Mouse (Mus musculus) forebrain, embryonic 11.5 days (tissue): Measurements from ENCODE around the gene U90926. TPM values are rescaled to one million over a fixed set of nuclear protein-coding genes. Genes with fewer than 3 reads are reported as not detected.
A peak's percentile ranks its signal among the peaks of the same experiment; 100 is the strongest.

Experiments used
- ATAC-seq: fragments of 200-750 bp; cut with Nextera tagmentation; replicated peaks from 2 replicates; pipeline ENCODE4 v1.8.0; 2017; ENCODE audit warnings: moderate TSS enrichment; ENCODE audit not compliant: low FRiP score
- DNase-seq: peaks from one replicate; pipeline ENCODE4 v3.0.0-alpha.2; 2017; ENCODE audit warnings: low spot score
- H3K27ac ChIP-seq: fragments of 300-500 bp; sonication (generic); 2 replicates; pipeline ENCODE4 v1.5.1; 2014; ENCODE audit warnings: low read depth, low read length
- H3K27me3 ChIP-seq: fragments of 300-500 bp; sonication (generic); 2 replicates; pipeline ENCODE4 v1.6.1; 2014; ENCODE audit warnings: mild to moderate bottlenecking, low read length, mixed read lengths; ENCODE audit not compliant: control insufficient read depth, insufficient read depth
- H3K36me3 ChIP-seq: fragments of 300-500 bp; sonication (generic); 2 replicates; pipeline ENCODE4 v1.6.1; 2014; ENCODE audit warnings: mild to moderate bottlenecking, low read length, moderate library complexity, mixed read lengths; ENCODE audit not compliant: control insufficient read depth, insufficient read depth
- H3K4me1 ChIP-seq: fragments of 300-500 bp; sonication (generic); replicated peaks from 2 replicates; pipeline ENCODE4 v1.6.1; 2014; ENCODE audit warnings: low read length, mixed read lengths; ENCODE audit not compliant: control insufficient read depth, insufficient read depth
- H3K4me2 ChIP-seq: fragments of 300-500 bp; sonication (generic); 2 replicates; pipeline ENCODE4 v1.6.1; 2014; ENCODE audit warnings: low read depth, mild to moderate bottlenecking, low read length, moderate library complexity, mixed read lengths; ENCODE audit not compliant: severe bottlenecking
- H3K4me3 ChIP-seq: fragments of 300-500 bp; sonication (generic); 2 replicates; pipeline ENCODE4 v1.5.1; 2014; ENCODE audit warnings: low read depth, low read length
- H3K9ac ChIP-seq: fragments of 300-500 bp; sonication (generic); 2 replicates; pipeline ENCODE4 v1.6.1; 2014; ENCODE audit warnings: low read length
- H3K9me3 ChIP-seq: fragments of 300-500 bp; sonication (generic); 2 replicates; pipeline ENCODE4 v1.6.1; 2016; ENCODE audit warnings: low read length, mixed read lengths; ENCODE audit not compliant: control insufficient read depth
- WGBS: fragments of 180-500 bp; shearing (Covaris S2); extraction: QIAGEN DNeasy Blood & Tissue Kit; methylation state at CpG from one replicate; pipeline ENCODE4 v1.1.7; 2014; 5-methylcytosine and 5-hydroxymethylcytosine counted together
- polyA plus RNA-seq: library from polyadenylated mRNA; unstranded; fragments of >200 nt; fragmentation: Nextera tagmentation; extraction: Ambion mirVana; gene quantifications from 2 replicates; pipeline ENCODE4 v1.2.1, GENCODE M21; 2014

The U90926 gene
- polyA plus RNA-seq, result not detected in 2 replicates

DNA sequence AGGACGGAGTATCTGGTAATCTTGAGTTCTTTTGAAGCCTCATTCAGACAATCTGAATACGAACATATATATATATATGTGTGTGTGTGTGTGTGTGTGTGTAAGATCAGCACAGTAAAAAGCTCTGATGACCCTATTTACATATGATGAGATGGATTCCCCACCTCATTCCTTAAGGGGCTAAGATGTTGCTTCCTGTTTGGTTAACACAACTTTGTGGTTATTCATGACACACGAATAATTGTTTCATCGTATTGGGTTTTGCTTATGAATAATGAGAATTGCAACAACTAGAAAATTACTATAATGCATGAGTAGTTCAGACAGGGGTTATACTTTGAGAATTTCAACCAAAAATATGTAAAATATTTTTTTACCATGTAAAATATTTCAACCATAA lies at the start of gene U90926:
Gene U90926 (minus strand): TSS at position 101 of the 400 bp plus-strand sequence.
- Histone ChIP-seq H3K27me3 (no peaks in the 10 kb centered on the region), H3K4me1 (no peaks in the 10 kb centered on the region), H3K9me3 (no peaks in the 10 kb centered on the region), H3K4me2 (no peak within 1 kb of the TSS), H3K9ac (no peak within 1 kb of the TSS), H3K4me3 (no peak within 1 kb of the TSS), H3K27ac (no peak within 1 kb of the TSS), H3K36me3 (no peaks in the 10 kb centered on the region)
- no peak for ATAC-seq
- 90% methylated on average over 4 of the region's 4 CpGs for WGBS
- no peak for DNase-seq

DNA sequence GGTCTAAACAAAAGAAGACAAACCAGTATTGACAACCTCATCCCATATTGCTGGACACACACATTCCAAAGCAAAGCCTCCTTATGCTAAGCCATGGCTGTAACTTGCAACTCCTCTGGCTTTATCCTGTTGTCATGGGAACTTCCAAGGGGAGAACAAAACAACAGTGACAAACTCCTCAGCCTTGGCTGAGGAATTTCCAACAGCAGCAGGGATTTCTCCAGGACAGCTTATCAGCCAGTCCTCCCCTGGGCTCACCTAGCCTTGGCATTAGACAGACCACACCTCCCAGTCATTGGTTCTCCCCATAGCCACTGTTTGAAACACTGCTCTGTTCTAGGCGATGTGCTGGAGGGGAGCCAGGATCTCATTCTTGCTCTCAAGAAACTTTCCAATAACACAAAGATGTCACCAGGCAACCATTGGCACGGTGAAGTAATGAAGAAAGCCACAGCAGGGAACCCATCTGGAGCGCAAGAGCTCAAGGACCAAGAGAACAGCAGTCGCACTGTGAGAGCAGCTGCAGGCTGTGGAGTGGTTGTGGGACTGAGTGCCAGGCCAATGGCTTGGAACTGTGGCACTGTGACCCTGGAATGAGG lies 48.7 kb upstream of the U90926 start:
- 11% methylated on average over 4 of the region's 4 CpGs for WGBS
- no peak overlapping the region for H3K27ac ChIP-seq
- peak; percentile 64 for DNase-seq

DNA sequence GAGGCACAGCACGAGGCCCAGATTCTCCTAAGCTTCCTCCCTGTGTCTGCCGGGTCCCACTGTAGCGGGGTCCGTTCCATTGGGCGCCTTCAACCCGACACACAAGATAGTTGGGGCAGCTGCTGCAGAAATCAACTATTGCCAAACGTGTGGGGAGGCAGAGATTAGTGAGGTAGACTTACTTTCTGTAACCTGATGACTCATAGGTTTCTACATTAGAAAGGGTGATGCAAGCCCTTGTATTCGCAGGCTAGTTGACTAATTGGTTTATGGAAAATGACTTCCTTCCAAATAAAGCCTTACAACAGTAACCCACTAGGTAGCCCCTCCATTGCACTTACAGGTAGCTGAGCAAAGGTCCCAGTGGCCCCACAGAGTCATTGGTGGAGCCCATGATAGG lies 47.4 kb upstream of the U90926 start:
- WGBS, result 92% methylated on average over 8 of the region's 8 CpGs
- Histone ChIP-seq H3K36me3 (no peaks in the 10 kb centered on the region), H3K4me2 (no peak overlapping the region), H3K9ac (no peak overlapping the region), H3K27me3 (no peaks in the 10 kb centered on the region), H3K27ac (no peak overlapping the region), H3K4me3 (no peak overlapping the region), H3K4me1 (peaks cover 4% of the 10 kb centered on the region; the same call in 1 of the 2 replicates), H3K9me3 (no peaks in the 10 kb centered on the region)
- DNase-seq (no peak), ATAC-seq (no peak)

More for the DNA sequence above, 48.7 kb upstream of the U90926 start:
- ATAC-seq, result peak; percentile 86
- Histone ChIP-seq H3K9me3 (no peaks in the 10 kb centered on the region), H3K36me3 (no peaks in the 10 kb centered on the region), H3K4me3 (no peak overlapping the region), H3K9ac (no peak overlapping the region), H3K27me3 (no peaks in the 10 kb centered on the region), H3K4me1 (peaks cover 4% of the 10 kb centered on the region; the same call in 1 of the 2 replicates), H3K4me2 (no peak overlapping the region)

DNA sequence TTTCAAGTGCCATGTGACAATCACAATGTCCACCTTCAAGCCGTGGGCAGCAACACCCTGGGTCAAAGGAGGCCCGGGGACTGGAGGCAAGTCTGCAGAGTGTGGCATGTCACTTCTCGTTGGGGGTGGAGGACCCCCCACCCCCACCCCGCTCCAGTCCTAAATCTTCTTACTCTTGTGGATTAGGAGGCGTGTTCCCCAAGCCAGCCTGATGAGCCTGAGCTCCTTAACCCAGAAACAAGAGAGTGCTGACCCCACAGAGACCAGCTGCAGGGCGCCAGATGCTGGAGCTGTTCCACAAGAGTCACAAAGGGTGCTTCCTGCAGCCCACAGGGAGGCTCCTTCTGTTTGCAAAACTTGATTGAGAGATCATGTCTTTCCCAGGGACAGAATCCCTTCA lies 41.0 kb upstream of the U90926 start, which contains the start of gene Ppef2:
Gene Ppef2 (minus strand): TSS at position 61 of the 400 bp plus-strand sequence.
- ATAC-seq (no peak), DNase-seq (no peak)
- H3K4me1 ChIP-seq, result peaks cover 3% of the 10 kb centered on the region; the same call in 1 of the 2 replicates
- WGBS, result 3% methylated on average over 6 of the region's 6 CpGs
- no peak within 1 kb of the TSS for H3K4me2 ChIP-seq
- H3K27me3 ChIP-seq, result no peaks in the 10 kb centered on the region
- no peak within 1 kb of the TSS for H3K9ac ChIP-seq
- no peaks in the 10 kb centered on the region for H3K36me3 ChIP-seq
- H3K4me3 ChIP-seq, result no peak within 1 kb of the TSS
- no peaks in the 10 kb centered on the region for H3K9me3 ChIP-seq
- H3K27ac ChIP-seq, result no peak within 1 kb of the TSS

DNA sequence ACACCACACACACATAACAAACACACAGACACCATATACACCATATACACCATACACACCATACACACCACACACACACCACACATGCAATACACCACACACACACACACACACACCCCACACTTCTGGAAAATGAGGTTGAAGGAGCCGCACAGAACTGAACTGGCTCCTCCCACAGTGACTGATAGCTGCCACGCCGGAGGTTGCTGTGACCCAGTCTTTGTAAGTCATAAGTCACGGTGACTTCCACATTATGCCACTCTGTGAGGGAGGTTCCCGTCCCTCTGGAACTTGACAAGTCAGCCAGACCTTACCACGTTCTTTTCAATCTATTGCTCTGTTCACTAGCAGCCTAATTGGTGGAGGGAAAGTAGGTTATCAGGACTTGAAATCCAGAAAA lies 39.3 kb upstream of the U90926 start:
- WGBS, result 79% methylated on average over 6 of the region's 6 CpGs
- Histone ChIP-seq H3K27me3 (no peaks in the 10 kb centered on the region), H3K4me3 (no peak overlapping the region), H3K36me3 (no peaks in the 10 kb centered on the region), H3K4me2 (no peak overlapping the region), H3K27ac (no peak overlapping the region), H3K9ac (no peak overlapping the region), H3K4me1 (peaks cover 3% of the 10 kb centered on the region; the same call in 1 of the 2 replicates), H3K9me3 (no peaks in the 10 kb centered on the region)
- no peak for ATAC-seq
- DNase-seq, result no peak

DNA sequence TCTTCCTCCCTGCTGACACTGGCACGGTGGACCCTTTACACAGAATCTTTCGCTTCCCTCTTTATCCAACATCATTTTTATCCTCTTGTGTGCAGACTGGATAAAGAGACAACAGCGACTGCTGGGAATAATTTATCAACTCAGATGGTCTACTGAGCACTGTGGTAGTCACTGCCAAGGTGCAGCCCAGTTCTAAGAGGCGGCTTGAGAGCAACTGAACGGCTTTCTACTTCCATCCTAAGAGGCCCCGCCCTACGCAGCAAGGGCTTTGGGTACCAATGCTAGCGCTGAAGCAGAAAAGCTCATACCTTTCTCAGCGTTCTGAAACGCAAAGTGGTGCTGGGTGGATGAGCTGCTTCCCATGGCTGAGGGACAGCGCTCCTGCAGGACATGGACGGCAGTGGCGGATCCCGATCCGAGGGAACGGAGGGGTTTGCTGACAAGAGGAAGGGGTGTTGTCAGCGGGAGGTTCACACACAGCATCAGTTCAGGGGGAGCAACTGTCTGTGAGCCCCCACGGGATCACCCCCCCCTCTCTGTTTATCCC lies 37.7 kb upstream of the U90926 start:
- Histone ChIP-seq H3K9me3 (no peaks in the 10 kb centered on the region), H3K9ac (no peak overlapping the region), H3K27me3 (no peaks in the 10 kb centered on the region), H3K4me1 (peaks cover 3% of the 10 kb centered on the region; the same call in 1 of the 2 replicates), H3K27ac (no peak overlapping the region), H3K4me2 (peak overlapping the region; percentile 20; the same call in 1 of the 2 replicates), H3K36me3 (no peaks in the 10 kb centered on the region), H3K4me3 (no peak overlapping the region)
- ATAC-seq, result peak; percentile 57
- WGBS, result 19% methylated on average over 16 of the region's 18 CpGs
- DNase-seq, result peak; percentile 63

DNA sequence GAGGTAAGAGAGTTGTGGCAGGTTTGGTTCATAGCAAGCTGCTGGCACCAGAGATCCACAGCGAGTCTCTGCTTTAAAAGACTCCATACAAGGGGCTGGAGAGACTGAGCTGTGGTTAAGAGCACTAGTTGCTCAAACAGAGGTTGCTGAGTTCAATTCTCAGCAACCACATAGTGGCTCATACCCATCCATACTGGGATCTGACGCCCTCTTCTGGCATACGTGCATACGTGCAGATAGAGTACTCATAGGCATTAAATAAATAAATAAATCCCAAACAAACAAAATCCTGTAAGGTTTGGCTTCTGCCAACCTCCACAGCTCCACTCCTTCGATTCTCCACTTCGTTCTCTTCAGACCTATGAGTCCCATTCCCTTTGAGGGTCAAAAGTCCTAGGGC lies 36.8 kb upstream of the U90926 start:
- H3K36me3 ChIP-seq, result no peaks in the 10 kb centered on the region
- DNase-seq, result no peak
- no peaks in the 10 kb centered on the region for H3K27me3 ChIP-seq
- H3K9ac ChIP-seq, result no peak overlapping the region
- WGBS, result 91% methylated on average over 6 of the region's 6 CpGs
- H3K4me2 ChIP-seq, result no peak overlapping the region
- no peak overlapping the region for H3K27ac ChIP-seq
- no peaks in the 10 kb centered on the region for H3K9me3 ChIP-seq
- peaks cover 3% of the 10 kb centered on the region; the same call in 1 of the 2 replicates for H3K4me1 ChIP-seq
- no peak overlapping the region for H3K4me3 ChIP-seq
- ATAC-seq, result no peak

DNA sequence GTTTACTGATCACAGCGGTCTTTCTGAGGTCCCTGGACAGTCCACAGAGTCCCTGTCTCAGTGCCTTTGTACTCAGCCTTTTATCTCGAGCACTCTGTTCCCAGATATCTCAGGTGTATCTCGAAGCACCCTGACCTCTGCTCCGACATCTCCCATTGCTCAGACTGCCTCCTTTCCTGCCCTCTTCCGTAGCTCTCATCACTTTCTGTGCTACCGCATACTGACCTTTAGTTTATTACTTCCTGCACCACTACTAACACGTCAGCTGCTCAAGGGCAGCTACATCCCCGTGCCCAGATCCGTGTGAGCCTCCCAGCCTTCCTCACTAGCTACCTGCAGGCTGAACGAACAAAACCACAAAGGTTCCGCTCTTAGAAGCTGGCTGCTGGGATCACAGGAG lies 33.4 kb upstream of the U90926 start:
- H3K9me3 ChIP-seq, result no peaks in the 10 kb centered on the region
- no peaks in the 10 kb centered on the region for H3K27me3 ChIP-seq
- 87% methylated on average over 11 of the region's 11 CpGs for WGBS
- H3K4me2 ChIP-seq, result no peak overlapping the region
- no peaks in the 10 kb centered on the region for H3K4me1 ChIP-seq
- DNase-seq (no peak), ATAC-seq (no peak)
- H3K9ac ChIP-seq, result no peak overlapping the region
- H3K27ac ChIP-seq, result no peak overlapping the region
- H3K4me3 ChIP-seq, result no peak overlapping the region
- H3K36me3 ChIP-seq, result no peaks in the 10 kb centered on the region

DNA sequence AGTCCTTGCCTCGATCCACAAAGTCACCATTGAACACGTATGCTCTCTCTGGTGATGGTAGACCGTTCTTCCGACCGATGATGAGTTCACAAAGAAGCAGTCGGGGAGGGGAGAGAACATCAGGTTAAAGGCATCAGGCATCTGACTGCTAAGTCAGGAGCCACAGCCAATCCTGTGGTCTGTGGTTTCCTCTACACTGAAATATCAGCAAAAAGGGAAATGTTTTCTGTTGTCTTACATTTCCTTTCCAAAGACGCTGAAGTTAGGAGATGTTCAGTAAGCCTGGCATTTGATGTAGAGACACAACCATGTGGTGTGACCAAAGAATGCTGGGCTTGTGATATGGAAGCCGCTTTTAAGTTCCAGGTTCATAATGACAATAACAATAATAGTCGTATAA lies 30.3 kb upstream of the U90926 start:
- no peaks in the 10 kb centered on the region for H3K9me3 ChIP-seq
- DNase-seq (no peak), ATAC-seq (no peak)
- 92% methylated on average over 9 of the region's 9 CpGs for WGBS
- no peak overlapping the region for H3K4me2 ChIP-seq
- no peaks in the 10 kb centered on the region for H3K27me3 ChIP-seq
- no peaks in the 10 kb centered on the region for H3K4me1 ChIP-seq
- no peak overlapping the region for H3K27ac ChIP-seq
- no peak overlapping the region for H3K4me3 ChIP-seq
- H3K9ac ChIP-seq, result no peak overlapping the region
- no peaks in the 10 kb centered on the region for H3K36me3 ChIP-seq
